Mouse (Mus musculus) erythroblast, adult 5-6 weeks (primary cell): ENCODE measurements around the gene Noct. TPM values are rescaled to one million over a fixed set of nuclear protein-coding genes. Genes with fewer than 3 reads are reported as not detected.
A peak's percentile ranks its signal among the peaks of the same experiment; 100 is the strongest.
"Not testable (repeated sequence)": the region's sequence is repeated elsewhere in the genome, so short reads cannot be mapped to it uniquely, and the experiment has no call there.

Source experiments
- ATAC-seq: replicated peaks from 2 replicates; pipeline ENCODE4 v1.8.0; 2016; ENCODE audit warnings: moderate number of reproducible peaks, mild to moderate bottlenecking, moderate TSS enrichment, inconsistent platforms; ENCODE audit not compliant: poor library complexity, low FRiP score, severe bottlenecking
- total RNA-seq, 2 experiments: library from RNA; stranded (forward) in 1 of 2; stranded (reverse) in 1 of 2; fragments of 150-400 nt in 1 of 2; fragments of 200-764, 138-1000 nt in 1 of 2; gene quantifications; 2 replicates each; pipeline versions ENCODE4 v1.2.3 to v1.2.4; 2015 to 2017; ENCODE audit warnings: low replicate concordance in 2 of 2

The Noct gene
- total RNA-seq, 2 experiments from 2014 or later = 31.4 to 39.6 TPM

- ATAC-seq = no peak
These were observed 20.3 kb upstream of the Noct start for GRCm38 (mm10) chr3:51203906-51204305.

DNA sequence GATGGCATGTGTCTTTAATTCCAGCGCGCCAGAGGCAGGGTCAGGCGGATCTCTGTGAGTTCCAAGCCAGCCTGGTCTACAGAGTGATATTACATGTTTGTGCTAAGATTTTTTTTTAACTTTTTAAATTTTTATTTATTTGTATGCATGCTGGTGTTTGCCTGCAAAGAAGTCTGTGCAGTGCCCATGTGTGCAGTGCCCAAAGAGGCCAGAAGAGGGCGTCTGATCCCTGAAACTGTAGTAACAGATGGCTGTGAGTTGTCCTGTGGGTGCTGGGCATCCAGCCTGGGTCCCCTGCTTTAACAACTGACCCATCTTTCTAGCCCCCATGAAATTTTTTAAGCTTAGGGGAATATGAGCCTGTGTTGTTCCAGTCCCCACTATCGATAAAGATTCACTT, 19.8 kb upstream of the Noct start:
- ATAC-seq = no peak

DNA sequence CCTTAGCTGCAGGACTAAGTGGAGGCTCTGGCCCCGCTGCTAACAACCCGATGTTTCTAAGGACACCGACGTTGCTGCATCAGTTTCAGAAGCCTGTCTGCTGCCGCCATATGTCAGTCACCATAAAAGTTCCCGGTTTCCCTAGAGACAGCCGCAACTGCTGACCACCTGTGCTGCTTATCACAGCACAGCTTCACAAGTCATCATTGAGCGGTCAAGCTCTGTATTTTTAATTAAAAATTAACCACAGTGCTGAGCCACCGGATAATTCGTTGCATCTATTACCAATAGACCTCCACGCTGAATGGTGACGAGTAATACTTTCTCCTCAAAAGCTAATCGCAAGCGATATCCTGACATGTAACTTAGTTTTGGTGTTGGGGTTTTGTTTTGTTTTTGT, 19.4 kb upstream of the Noct start:
- ATAC-seq = no peak

GRCm38 (mm10) chr3:51206521-51206920, 17.7 kb upstream of the Noct start:
- ATAC-seq = no peak

- no peak for ATAC-seq
These were observed 15.6 kb upstream of the Noct start for GRCm38 (mm10) chr3:51208633-51209032.

DNA sequence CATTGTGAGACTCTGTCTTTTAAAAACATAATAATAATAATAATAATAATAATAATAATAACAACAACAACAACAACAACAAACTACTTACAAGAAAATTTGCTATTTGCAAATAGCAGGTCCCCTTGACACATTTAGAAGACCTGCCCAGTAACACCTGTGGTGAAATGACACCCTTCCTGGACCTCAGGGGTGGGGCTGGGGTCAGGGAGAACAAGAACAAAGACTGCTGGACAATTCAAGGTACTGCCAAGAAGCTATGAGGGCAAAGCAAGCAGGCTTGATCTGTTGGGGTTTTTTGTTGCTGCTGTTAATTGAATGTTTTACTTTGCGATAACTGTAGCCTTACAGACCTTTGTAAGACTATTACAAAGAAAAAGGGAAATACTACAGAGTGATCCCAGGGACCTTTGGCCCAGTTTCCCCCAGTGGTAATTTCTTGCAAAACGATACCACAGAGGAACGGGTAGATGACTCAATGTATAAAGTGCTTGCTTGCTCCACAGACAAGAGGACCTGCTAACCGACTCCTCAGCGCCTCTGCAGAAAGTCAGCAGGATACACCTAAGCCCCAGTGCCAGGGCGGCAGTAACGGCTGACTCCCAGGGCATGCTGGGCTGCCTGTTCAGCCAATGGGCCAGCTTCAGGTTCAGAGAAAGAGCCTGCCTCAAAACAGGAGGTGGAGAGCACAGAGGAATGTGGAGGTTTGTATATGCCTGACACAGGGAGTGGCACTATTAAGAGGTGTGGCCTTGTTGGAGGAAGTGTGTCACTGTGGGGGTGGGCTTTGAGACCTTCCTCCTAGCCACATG, 14.5 kb upstream of the Noct start:
- ATAC-seq = no peak

GRCm38 (mm10) chr3:51210485-51210884, 13.8 kb upstream of the Noct start:
- ATAC-seq = no peak

- no peak for ATAC-seq
These were observed 11.1 kb upstream of the Noct start for GRCm38 (mm10) chr3:51213111-51213510.

- ATAC-seq = no peak
These were observed 8.6 kb upstream of the Noct start for GRCm38 (mm10) chr3:51215681-51216080.

GRCm38 (mm10) chr3:51216351-51216750, 7.9 kb upstream of the Noct start:
- ATAC-seq = not testable (repeated sequence)

- ATAC-seq = not testable (repeated sequence)
These were observed 5.9 kb upstream of the Noct start for GRCm38 (mm10) chr3:51218385-51218784.

DNA sequence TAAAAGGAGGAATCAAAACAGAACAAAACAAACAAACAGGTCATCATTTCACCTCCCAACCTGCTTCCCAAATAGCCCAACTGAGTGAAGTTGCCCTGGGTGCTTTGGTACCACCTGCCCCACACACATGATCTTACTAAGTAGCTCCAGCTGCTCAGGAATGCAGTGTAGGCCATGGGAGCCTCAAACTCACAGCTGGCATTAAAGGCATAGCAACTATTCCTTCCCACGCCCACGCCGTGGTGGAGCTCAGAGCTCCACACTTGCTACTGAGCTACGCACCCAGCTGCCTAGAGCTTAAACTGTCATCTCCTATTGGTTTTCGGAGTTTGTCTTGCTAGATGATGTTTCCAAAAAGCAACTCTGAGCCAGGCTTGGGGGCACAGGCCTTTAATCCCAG, 5.0 kb upstream of the Noct start:
- no peak for ATAC-seq

DNA sequence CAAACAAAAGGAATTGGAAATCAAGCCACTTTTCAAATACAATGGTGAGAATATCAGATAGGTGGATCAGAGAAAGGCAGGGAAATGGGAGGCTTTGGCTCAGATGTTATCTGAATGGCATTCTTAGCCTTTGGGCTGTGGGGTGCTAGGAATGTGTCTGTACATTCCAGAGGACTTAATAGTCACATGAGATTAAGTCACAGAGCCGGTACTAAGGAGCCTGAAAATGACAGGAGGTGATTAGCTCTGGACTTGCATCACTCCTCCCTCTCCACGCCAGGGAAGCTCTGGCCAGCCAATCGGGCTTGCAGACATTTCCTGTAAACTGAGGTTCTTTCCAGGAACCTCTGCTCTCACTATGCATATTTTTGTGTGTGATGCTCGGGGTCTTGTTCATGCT, 3.4 kb upstream of the Noct start:
- ATAC-seq = no peak

- ATAC-seq = no peak
These were observed 2.4 kb upstream of the Noct start for GRCm38 (mm10) chr3:51221847-51222246.

GRCm38 (mm10) chr3:51222302-51222701, 1.9 kb upstream of the Noct start:
- no peak for ATAC-seq

DNA sequence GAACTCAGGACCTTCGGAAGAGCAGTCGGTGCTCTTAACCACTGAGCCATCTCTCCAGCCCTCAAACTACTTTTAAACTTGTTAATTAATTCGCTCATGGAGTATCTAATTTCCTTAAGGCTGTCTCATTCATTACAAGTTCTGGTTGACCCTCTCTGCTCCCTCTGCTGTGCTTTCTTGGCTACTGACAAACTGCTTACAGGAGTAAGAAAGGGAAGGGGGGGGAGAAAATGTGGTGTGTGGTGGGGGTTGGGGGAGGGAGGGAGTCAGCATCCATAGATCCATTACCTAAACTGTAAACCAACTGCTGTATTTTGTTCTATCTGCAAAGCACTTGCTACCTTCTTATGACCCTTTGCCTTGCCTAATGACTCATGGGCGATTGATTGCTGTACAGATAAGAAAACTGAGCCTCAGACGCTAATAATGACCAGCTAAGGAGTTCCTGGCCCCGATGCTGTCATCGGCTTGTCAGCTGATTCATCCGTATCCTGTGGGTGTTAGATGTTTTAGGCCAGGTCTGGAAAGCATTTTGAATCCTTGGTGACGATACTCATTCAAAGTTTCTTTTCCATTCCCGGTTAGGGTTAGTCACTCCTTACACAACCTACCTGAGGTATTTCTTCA, 1.3 kb upstream of the Noct start:
- ATAC-seq = no peak

DNA sequence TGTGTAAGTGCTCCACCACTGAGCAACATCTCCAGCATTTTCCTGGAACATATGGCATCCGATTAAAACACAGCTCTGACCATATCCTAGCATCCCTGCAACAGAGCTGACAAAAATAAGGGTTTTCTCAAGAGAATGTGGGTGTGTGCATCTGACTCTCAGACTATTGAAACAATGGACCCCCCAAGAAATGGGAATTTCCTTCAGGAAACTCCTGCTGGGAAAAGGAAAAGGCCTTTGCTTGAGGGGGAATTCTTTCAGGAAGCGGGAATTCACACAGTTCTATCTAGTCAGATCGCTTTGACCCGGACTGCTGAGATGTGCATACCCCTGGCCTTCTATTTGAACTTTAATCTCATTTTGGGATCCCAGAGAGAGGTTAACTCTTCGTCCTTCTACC, 691 bp upstream of the Noct start:
- ATAC-seq = no peak

GRCm38 (mm10) chr3:51225226-51225750, 1.0 kb downstream of the Noct start:
- no peak for ATAC-seq

DNA sequence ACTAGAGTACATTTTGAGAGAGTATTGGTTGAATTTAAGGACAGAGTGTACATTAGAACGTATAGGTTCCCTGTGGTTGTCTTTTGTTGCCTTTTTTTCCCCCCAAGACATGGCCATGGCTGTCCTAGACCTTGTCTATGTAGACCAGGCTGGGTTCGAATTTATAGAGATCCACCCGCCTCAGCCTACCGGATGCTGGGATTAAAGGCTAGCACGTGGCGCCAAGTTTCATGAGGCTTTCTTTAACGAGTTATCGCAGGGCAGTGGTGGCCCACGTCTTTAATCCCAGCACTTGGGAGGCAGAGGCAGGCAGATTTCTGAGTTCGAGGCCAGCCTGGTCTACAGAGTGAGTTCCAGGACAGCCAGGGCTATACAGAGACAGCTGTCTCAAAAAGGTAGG, 1.7 kb downstream of the Noct start:
- no peak for ATAC-seq

DNA sequence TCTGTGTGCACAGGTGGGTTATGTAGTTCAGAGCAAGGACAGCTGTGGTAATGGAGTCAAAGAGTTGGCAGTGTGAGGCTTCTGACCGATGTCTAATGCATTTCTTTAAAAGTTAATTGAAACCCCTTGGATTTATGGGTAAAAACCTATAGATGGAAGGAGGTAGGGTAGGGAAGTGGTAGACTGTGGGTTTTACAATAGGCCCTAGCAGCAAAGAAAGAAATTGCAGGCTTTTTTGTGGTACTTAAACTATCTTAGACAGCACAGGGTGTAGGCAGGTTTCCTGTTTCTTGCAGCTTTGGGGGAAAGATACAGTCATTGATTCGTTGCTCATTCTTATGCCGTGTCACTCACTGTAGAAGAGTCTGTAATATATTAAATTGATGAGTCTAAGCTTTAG, 2.4 kb downstream of the Noct start:
- ATAC-seq = no peak

- peak; percentile 41 for ATAC-seq
These were observed 4.0 kb downstream of the Noct start for GRCm38 (mm10) chr3:51228038-51228820.
